Mouse (Mus musculus): Measurements from ENCODE around the gene Fam84b.

- TF ChIP-seq POLR2A (IDR thresholded peaks at IDR 0.05; ENCODE audit: extremely low read depth, insufficient read depth, low read length): no peak
- TF ChIP-seq CTCF (IDR thresholded peaks at IDR 0.05; ENCODE audit: extremely low read depth, insufficient read depth, low read length): no peak
Measured at GRCm38 (mm10) chr15:60834598-60835571, 18.7 kb downstream of the Fam84b start.
